Mouse (Mus musculus): ENCODE data around the gene Gm10282.

GRCm38 (mm10) chr8:72279151-72279550, 25.9 kb downstream of the Gm10282 start:
- TF ChIP-seq CTCF (IDR thresholded peaks at IDR 0.05; ENCODE audit: low read depth) (no peak), EP300 (optimal IDR thresholded peaks at IDR 0.05) (no peak)

Measured in stomach, postnatal 0 days (tissue).